Mouse (Mus musculus): ENCODE results near the gene Pmch.
A peak's percentile ranks its signal among the peaks of the same experiment; 100 is the strongest.

Pmch gene

DNA sequence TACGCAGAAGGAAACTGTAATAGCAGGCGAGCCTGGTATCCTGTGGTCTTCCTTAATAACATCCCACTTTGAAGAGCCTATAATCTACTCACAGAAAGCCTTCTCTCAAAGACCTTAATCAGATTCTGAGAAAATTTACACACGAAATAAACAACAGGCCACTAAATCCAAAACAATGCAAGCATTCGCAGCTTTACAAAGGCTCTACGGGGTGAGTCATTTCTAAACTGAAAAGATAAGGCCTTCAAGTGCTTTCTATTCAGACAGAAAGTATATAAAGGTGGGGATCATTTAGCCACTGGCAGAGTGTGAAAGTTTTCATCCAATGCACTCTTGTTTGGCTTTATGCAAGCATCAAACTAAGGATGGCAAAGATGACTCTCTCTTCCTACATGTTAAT, at the start of gene Pmch:
TSS of gene Pmch (plus strand) at position 301 of the 400 bp plus-strand sequence.
- DNase-seq (ENCODE audit: extremely low spot score, low spot score): no peak

DNA sequence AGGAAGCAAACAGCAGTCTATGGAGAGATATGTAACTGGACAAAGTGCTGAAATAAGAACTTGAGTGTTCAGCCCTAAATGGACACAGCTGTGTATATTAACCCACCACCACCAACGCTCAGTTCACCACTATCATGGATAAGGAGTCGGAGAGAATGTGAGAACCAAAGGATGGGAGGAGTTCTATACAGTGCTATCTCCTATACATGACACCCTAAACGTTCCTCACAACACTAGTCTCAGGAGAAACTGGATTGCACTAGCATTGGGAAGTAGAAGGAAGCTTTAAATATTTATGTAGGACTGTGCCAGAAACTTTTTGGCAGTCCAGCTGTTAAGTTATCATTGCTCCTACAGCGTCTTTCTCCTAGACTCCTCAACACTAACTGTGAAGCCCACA, 46.6 kb upstream of the Pmch start:
- no peak for DNase-seq (ENCODE audit: extremely low spot score, low spot score)

DNA sequence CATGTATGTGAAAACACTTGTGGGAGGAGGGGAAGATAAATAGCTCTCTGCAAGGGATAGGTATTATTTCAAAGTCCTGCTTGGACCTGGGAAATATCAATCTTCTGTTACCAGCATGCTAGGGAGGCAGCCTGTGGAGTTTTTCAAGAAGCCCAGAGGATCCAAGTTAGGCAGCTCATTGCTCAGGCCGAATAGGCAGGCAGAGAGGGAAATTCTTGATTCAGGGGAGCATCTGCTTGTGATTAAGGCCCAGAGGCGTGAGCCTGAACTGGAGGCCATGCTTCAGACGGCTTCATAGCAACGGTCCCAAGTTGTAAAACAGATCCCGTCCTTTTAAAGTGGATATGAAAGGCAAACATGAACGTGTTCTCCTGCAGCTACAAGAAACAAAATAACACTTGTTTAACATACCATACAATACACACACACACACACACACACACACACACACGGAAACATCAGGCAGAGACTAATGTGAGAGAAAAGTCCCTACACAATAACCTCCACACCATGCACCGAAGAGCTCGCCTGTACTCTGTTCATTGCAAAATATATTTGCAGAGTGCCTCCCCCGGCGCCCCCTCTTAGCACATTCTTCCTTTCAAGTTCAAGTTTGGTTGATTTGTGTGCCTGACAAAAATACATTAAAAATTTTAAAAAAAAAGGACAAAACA, 44.6 kb upstream of the Pmch start:
- DNase-seq (ENCODE audit: extremely low spot score, low spot score): peak; percentile 67

DNA sequence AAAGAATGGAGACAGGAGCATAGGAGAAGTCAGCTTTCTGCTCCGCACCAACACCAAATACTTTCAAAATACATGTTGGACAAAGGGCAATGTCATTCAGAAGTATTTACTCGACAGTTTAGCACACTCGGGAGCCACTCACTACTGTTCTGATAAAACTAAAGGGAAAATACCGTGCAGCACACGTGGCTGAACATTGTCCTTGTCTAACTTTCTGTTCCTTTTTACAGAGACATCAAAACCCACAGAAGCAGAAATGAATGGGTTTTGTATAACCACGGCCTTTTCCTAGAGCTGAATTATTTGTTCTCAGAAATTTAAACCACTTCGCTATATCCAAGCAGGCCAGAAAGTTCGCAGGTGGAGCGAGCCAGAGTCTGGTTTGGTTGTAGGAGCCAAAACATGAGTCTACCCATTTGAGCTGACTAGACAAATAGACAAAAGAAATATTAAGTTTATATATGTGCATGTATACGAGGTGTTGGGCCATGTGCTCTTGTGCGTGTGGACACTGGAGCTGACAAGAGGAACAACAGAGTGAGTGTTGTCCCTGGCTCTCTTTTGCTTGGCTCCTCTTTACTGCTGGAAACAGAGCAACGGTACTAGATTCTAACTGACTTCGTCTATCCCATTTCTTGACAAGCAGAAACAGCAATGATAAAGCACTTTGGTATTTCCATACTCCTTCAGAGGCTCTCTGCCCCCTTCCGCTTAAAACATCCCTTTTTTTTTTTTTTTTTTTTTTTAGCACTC, 36.5 kb upstream of the Pmch start:
- DNase-seq (ENCODE audit: extremely low spot score, low spot score): no peak

DNA sequence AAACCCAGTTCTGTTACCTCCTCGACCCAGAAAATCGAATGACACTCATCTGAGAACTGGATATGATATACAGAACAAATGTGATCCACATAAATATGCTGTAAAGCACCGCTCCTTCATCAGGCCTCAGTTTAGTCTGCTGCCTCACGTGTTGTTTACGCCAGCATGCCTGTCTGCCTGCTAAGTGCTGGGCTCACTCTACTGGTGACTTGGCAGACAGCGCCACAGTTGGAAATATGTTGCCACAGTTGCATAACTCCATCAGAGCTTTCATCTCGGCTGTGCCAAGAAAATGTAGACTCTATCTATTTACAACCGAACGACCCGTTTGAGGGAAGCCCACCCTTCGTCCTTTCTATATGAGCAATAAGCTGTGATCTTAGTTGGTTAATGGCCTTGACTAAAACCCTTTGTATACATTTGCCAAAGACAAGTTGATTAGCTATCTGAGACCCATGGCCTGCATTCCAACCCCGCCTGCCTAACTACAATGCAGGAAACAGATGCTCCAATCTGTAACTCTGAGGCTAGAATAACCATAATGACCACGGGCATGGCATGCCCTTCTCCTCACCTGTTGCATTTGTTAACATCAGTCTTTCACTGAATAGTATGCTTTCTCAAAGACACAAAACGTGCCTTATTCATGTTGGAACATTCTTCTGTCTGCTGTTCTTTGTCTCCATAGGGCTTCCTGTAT, 33.8 kb upstream of the Pmch start:
- DNase-seq (ENCODE audit: extremely low spot score, low spot score): no peak

- no peak for DNase-seq (ENCODE audit: extremely low spot score, low spot score)
These were observed 27.4 kb upstream of the Pmch start for GRCm38 (mm10) chr10:88063436-88063835.

DNA sequence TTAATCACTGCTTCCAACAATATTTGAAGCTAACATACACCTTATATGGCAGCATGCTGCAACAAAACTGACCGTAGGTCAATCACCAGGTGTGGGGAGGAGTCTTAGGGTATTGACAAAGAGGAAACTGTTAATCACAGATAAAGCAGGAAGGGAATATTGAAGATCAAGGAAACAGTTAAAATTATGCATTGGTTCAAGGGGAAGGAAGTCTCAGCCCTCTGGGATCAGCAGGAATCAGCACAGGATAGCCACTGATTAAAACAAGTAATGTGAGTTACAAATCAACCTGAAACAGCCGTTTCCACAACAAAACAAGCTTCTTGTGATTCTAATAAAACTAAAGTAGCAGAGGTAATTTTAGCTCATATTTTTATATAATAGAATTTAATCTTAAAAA, 26.0 kb upstream of the Pmch start:
- no peak for DNase-seq (ENCODE audit: extremely low spot score, low spot score)

GRCm38 (mm10) chr10:88067377-88067776, 23.5 kb upstream of the Pmch start:
- DNase-seq (ENCODE audit: extremely low spot score, low spot score): no peak

GRCm38 (mm10) chr10:88106169-88106568, 15.3 kb downstream of the Pmch start:
- no peak for DNase-seq (ENCODE audit: extremely low spot score, low spot score)

DNA sequence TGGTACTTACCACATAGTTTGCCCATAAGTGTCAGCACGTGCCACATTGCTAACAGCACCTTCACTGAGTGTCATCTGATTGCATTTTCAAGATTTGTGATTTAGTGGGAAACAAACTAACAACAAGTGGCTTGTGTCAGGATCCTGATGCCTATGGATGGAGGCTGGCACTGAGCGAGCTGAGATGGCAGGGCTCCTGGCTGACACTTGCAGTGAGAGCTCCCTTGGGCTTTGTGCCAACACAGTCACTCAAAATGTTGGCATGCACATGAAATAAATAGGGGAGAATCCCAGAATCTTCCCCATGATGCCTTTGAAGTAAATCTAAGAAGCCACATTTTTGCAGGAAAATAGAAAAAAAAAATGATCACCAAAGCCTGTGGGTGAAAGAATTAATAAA, 22.4 kb downstream of the Pmch start:
- no peak for DNase-seq (ENCODE audit: extremely low spot score, low spot score)

GRCm38 (mm10) chr10:88119721-88120120, 28.8 kb downstream of the Pmch start:
- no peak for DNase-seq (ENCODE audit: extremely low spot score, low spot score)

DNA sequence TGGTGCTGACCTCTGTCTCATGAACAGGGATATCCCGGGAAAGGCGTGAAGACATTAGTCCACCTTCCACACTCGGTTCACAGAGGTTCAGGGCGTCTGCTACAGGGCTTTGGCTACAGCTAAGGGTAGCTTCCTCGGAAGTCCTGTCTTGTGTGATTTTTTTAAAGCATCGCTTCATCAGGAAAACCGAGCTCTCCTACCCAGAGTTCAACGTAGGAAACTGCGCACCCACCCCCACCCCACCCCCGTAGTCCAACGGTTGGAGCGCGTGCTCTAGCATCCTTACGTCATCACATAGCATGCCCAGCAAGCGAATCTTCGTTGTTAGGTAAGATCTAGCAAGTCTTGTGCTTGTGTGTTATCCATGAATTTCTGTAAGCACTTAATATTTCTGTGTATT, 44.8 kb downstream of the Pmch start:
- no peak for DNase-seq (ENCODE audit: extremely low spot score, low spot score)

All from neural tube, embryonic 10.5 days (tissue).